Mouse (Mus musculus) limb, embryonic 14.5 days (tissue): Measurements from ENCODE around the gene Marcksl1. TPM values are rescaled to one million over a fixed set of nuclear protein-coding genes. Genes with fewer than 3 reads are reported as not detected.

Experiments
- ATAC-seq: fragments of 200-750 bp; cut with Nextera tagmentation; 2 replicates; pipeline ENCODE4 v1.8.0; 2017; ENCODE audit warnings: low read depth, moderate number of reproducible peaks, moderate TSS enrichment; ENCODE audit not compliant: low FRiP score
- DNase-seq: peaks from one replicate; pipeline ENCODE4 v3.0.0-alpha.2; 2015; ENCODE audit warnings: low spot score
- H3K27ac ChIP-seq: fragments of 300-500 bp; sonication (generic); replicated peaks from 2 replicates; pipeline ENCODE4 v1.5.1; 2014; ENCODE audit warnings: low read depth, mild to moderate bottlenecking, low read length, moderate library complexity, mixed read lengths
- H3K27me3 ChIP-seq: fragments of 300-500 bp; sonication (generic); 2 replicates; pipeline ENCODE4 v1.6.1; 2014; ENCODE audit warnings: low read length, mixed read lengths; ENCODE audit not compliant: control insufficient read depth, insufficient read depth
- H3K36me3 ChIP-seq: fragments of 300-500 bp; sonication (generic); 2 replicates; pipeline ENCODE4 v1.6.1; 2014; ENCODE audit warnings: mild to moderate bottlenecking, low read length, moderate library complexity, mixed read lengths; ENCODE audit not compliant: control insufficient read depth, insufficient read depth
- H3K4me1 ChIP-seq: fragments of 300-500 bp; sonication (generic); 2 replicates; pipeline ENCODE4 v1.6.1; 2014; ENCODE audit warnings: antibody characterized with exemption, low read length, mixed read lengths; ENCODE audit not compliant: control insufficient read depth, insufficient read depth
- H3K4me2 ChIP-seq: fragments of 300-500 bp; sonication (generic); replicated peaks from 2 replicates; pipeline ENCODE4 v1.6.1; 2014; ENCODE audit warnings: low read depth, mild to moderate bottlenecking, low read length, moderate library complexity; ENCODE audit not compliant: severe bottlenecking
- H3K4me3 ChIP-seq: fragments of 300-500 bp; sonication (generic); replicated peaks from 2 replicates; pipeline ENCODE4 v1.5.1; 2014; ENCODE audit warnings: low read length
- H3K9ac ChIP-seq: fragments of 300-500 bp; sonication (generic); 2 replicates; pipeline ENCODE4 v1.6.1; 2014; ENCODE audit warnings: mild to moderate bottlenecking, low read depth, low read length, moderate library complexity; ENCODE audit not compliant: severe bottlenecking
- H3K9me3 ChIP-seq: fragments of 300-500 bp; sonication (generic); 2 replicates; pipeline ENCODE4 v1.6.1; 2016; ENCODE audit warnings: low read length; ENCODE audit not compliant: control insufficient read depth
- POLR2A ChIP-seq: fragments of 200-500 bp; IDR thresholded peaks from 2 replicates; pipeline ENCODE4 v1.8.0; 2012; ENCODE audit warnings: inconsistent platforms, mild to moderate bottlenecking, moderate library complexity, borderline replicate concordance; ENCODE audit not compliant: insufficient read depth, insufficient read length; ENCODE audit errors: extremely low read depth
- WGBS: fragments of 180-500 bp; shearing (Covaris S2); extraction: QIAGEN DNeasy Blood & Tissue Kit; methylation state at CpG from one replicate; pipeline ENCODE4 v1.1.7; 2014; 5-methylcytosine and 5-hydroxymethylcytosine counted together
- polyA plus RNA-seq, 2 experiments: library from polyadenylated mRNA; depleted of rRNA in 1 of 2; stranded (reverse) in 1 of 2; unstranded in 1 of 2; fragments of >200 nt; fragmentation: Nextera tagmentation in 1 of 2; extraction: Ambion mirVana in 1 of 2; gene quantifications; 2 replicates each; pipeline versions ENCODE4 v1.2.1 to v1.2.3; 2012 to 2014

The Marcksl1 gene
- polyA plus RNA-seq, 2 experiments, result 563 to 648 TPM

DNA sequence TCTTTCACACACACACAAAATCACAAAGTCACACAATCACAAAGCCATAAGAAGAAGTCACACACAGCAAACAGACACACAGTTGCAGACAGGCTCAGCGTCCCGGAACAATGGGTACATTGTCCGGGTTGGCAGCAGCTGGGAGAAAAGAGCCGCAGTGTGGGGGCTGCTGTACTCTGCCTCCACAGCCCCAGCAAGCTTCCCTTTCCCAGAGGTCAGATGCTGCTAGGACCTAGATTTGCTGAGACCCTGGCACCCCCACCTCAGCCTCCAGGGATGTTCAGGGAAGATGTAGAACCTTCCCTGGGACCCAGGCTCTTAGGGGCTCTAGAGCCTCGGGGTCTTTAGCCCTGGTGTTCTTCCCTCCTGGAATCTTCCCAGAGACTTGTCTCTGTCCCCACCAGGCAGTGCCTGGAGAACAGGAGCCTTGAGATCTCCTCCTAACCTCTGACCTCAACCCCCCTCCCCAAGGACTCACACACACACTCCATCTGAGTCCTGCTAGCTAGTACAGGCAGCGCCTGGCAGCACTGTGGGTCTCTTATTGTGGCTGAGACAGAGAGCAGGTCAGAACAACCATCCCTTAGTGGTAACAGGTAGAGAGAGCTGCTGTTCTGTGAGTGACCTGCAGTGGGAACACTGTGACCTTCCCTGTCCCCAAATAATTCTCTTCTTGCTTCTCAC, 1.8 kb upstream of the Marcksl1 start:
- Histone ChIP-seq H3K4me3 (no peak overlapping the region), H3K36me3 (peaks cover 15% of the 10 kb centered on the region), H3K9ac (no peak overlapping the region), H3K9me3 (no peaks in the 10 kb centered on the region), H3K27ac (no peak overlapping the region), H3K27me3 (no peaks in the 10 kb centered on the region), H3K4me1 (peaks cover 10% of the 10 kb centered on the region; the same call in 1 of the 2 replicates), H3K4me2 (no peak overlapping the region)
- no peak for TF ChIP-seq POLR2A
- DNase-seq (no peak), ATAC-seq (no peak)
- WGBS, result 56% methylated on average over 6 of the region's 6 CpGs

DNA sequence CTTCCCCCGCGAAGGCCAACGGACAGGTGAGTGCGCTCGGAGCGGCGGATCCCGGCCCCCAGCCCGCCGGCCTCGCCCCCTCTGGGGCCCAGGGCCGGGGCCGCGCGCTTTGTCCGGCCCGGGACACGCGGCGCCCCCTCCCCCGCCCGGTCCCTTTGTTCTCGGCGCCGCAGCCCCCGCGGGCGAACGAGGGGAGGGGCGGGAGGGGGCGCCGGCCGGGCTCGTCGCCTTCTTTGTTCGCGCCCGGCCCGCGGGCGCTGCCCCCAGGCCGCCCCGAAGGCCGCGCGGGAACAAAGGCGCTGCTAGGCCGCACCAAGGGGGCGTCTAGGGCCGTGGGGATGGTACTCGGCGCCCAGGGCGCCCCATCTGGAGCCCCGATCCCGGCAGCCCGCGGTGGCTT, 510 bp downstream of the Marcksl1 start:
- Histone ChIP-seq H3K9ac (peak overlapping the region; percentile 100), H3K4me2 (peak overlapping the region; percentile 67), H3K27ac (peak overlapping the region; percentile 97), H3K27me3 (no peaks in the 10 kb centered on the region), H3K4me1 (peaks cover 10% of the 10 kb centered on the region; the same call in 1 of the 2 replicates), H3K9me3 (no peaks in the 10 kb centered on the region), H3K4me3 (peak overlapping the region; percentile 100), H3K36me3 (peaks cover 38% of the 10 kb centered on the region)
- no peak for TF ChIP-seq POLR2A
- WGBS, result 9% methylated on average over 10 of the region's 57 CpGs
- DNase-seq (no peak), ATAC-seq (peak; percentile 13)

DNA sequence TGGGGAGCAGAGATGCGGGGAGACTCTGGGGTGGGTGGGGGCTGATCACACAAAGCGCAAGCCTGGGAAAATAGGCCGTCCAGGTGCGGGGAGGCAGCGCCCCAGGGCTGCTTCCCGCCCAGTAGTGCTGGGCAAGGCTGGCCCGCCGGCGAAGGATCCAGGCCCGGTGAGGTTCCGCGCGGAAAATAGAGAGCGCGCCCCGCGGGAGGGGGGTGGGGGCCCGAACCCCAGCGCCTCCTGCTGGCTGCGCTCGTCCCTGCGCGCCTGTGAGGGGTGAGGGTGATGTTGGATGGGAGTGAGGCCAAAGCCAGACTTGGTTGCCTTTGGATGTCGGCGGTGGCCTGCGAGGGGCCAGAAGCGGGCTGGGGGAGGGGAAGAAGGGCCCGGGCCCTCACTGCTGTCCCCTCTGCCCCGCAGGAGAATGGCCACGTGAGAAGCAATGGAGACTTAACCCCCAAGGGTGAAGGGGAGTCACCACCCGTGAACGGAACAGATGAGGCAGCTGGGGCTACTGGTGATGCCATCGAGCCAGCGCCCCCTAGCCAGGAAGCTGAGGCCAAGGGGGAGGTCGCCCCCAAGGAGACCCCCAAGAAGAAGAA, 1.0 kb downstream of the Marcksl1 start:
- Histone ChIP-seq H3K4me3 (peak overlapping the region; percentile 100), H3K36me3 (peaks cover 40% of the 10 kb centered on the region), H3K9ac (peak overlapping the region; percentile 100), H3K9me3 (no peaks in the 10 kb centered on the region), H3K27ac (peak overlapping the region; percentile 97), H3K27me3 (no peaks in the 10 kb centered on the region), H3K4me1 (peaks cover 10% of the 10 kb centered on the region; the same call in 1 of the 2 replicates), H3K4me2 (peak overlapping the region; percentile 67)
- peak; percentile 41; the same call in 1 of the 2 replicates for ATAC-seq
- no peak for TF ChIP-seq POLR2A
- under 1% methylated on average over 30 of the region's 35 CpGs for WGBS
- peak; percentile 64 for DNase-seq

DNA sequence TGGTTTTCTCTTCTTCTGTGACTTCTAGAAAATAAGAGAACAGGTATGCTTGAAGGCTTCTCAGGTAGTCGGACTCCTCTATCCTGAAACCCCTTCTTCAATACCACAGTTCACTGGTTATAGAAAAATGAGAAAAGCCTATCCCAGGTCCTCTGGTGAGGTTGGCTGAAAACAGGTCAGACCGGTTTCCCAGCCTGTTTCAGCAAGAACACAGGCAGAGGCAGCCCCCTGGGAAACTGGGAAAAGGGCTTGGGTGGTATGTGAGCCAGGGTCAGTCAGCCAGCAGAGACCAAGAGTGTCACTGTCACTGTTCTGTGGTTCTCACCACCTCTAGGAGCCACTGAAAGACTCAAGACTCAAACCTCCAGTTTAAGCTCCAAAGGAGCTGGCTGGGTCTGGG, 3.5 kb downstream of the Marcksl1 start:
- H3K9me3 ChIP-seq, result no peaks in the 10 kb centered on the region
- H3K27ac ChIP-seq, result 0 out of 2 replicates have a peak overlapping the region, but pooled peaks have one; percentile 38
- no peak for DNase-seq
- no peak overlapping the region for H3K4me2 ChIP-seq
- WGBS, result 28% methylated on average over 2 of the region's 2 CpGs
- H3K36me3 ChIP-seq, result peaks cover 58% of the 10 kb centered on the region
- ATAC-seq, result no peak
- no peak for TF ChIP-seq POLR2A
- no peaks in the 10 kb centered on the region for H3K27me3 ChIP-seq
- H3K4me1 ChIP-seq, result peaks cover 6% of the 10 kb centered on the region; the same call in 1 of the 2 replicates
- H3K4me3 ChIP-seq, result no peak overlapping the region
- no peak overlapping the region for H3K9ac ChIP-seq

DNA sequence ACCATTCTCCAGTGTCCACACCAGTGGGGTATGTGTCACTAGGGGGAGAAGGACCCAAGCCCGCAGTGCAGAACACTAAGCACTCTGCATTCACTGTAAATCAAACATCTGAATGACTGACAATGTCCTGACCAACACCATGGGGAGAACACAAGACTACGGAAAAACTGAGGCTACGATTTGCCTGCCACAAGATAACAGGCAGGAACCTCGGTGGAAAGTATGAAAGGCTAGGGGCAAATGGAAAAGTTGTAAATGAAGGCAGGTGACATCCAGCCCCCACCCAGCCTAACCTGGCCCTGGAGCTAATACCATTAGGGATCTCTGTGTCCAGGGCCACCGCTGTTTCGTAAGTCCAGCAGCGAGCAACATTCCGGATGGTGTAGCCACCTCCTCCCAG, 5.1 kb downstream of the Marcksl1 start:
- ATAC-seq (no peak), DNase-seq (no peak)
- H3K36me3 ChIP-seq, result peaks cover 74% of the 10 kb centered on the region
- H3K27me3 ChIP-seq, result no peaks in the 10 kb centered on the region
- no peak for TF ChIP-seq POLR2A
- no peaks in the 10 kb centered on the region for H3K9me3 ChIP-seq
- no peaks in the 10 kb centered on the region; the same call in 1 of the 2 replicates for H3K4me1 ChIP-seq
- H3K9ac ChIP-seq, result no peak overlapping the region
- no peak overlapping the region for H3K4me3 ChIP-seq
- H3K4me2 ChIP-seq, result no peak overlapping the region
- no peak overlapping the region for H3K27ac ChIP-seq
- 82% methylated on average over 8 of the region's 8 CpGs for WGBS
